In the genomic region with DNA sequence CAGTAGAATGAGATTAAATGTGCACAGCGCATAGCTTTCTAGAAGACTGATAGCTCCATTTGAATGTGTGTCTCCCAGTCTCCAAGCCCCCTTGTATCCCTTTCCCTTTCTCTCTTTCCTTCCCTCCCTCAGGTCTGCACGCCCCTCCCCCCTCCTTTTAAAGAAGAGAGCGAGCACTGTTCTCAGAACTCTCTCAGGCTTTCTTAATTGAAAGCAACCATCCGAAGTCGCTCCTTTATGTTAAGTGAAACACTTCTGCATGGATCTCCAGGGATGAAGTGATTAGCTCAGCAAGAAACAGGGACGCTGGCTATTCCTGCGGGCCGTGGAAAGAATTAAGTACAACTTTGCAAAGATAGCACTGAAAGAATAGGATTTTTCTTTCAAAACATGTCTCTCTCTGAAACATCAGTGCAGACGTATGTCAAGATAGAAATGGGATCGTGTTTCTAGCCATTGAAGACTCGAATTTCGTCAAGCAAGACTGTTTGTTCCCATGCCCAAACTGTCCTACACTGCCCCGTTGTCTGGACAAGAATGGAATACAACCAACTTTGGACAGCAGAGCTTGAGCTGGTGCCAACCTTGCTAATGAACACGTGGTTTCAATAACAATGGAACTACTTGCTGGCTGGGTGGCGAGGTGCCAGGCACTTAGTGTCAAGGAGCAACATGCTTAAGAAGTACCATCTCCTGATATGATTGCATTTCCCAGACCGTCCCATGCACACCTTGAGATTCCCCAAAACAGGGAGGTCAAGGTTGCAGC, we compare ENCODE assay signal across 9 mouse cellular contexts.
DNase-seq lines count a peak whose midpoint lies in the region; ATAC-seq and TF ChIP-seq lines count a peak whose summit lies in the region.
"Had no signal": no experiment of that assay in that cellular context is flagged by ENCODE, and none has a peak within 500 bp of the region (broad histone marks: within the 10 kb centered on the region; RNA-seq: fewer than 3 reads in every experiment).

No protein-coding gene starts in this region.

- peak overlapping the region; percentile 53 for H3K27ac ChIP-seq in forebrain, embryonic 16.5 days (ENCODE audit: low read length)
- no peak overlapping the region for H3K27ac ChIP-seq in lung, embryonic 14.5 days (ENCODE audit: low read depth)
- H3K27ac ChIP-seq: macrophage had no signal

- H3K9ac ChIP-seq in forebrain, embryonic 16.5 days (replicated peaks; ENCODE audit: low read depth, low read length) = no peak overlapping the region
- H3K9ac ChIP-seq in lung, embryonic 14.5 days = no peak overlapping the region

- 5% methylated on average over 16 of the region's 16 CpGs for WGBS in forebrain, embryonic 16.5 days
- WGBS in lung, embryonic 14.5 days = 55% methylated on average over 16 of the region's 16 CpGs

- no peaks in the 10 kb centered on the region for H3K9me3 ChIP-seq in forebrain, embryonic 16.5 days (ENCODE audit: control insufficient read depth, low read length)
- no peaks in the 10 kb centered on the region for H3K9me3 ChIP-seq in lung, embryonic 14.5 days (ENCODE audit: low read depth, low read length)

- H3K4me2 ChIP-seq in forebrain, embryonic 16.5 days (ENCODE audit: low read length) = peak overlapping the region; percentile 44
- no peak overlapping the region for H3K4me2 ChIP-seq in lung, embryonic 14.5 days

- no peaks in the 10 kb centered on the region; the same call in 1 of the 2 replicates for H3K36me3 ChIP-seq in forebrain, embryonic 16.5 days (ENCODE audit: control insufficient read depth, insufficient read depth)
- no peaks in the 10 kb centered on the region for H3K36me3 ChIP-seq in lung, embryonic 14.5 days (ENCODE audit: insufficient read depth)

- H3K4me1 ChIP-seq in forebrain, embryonic 16.5 days (replicated peaks; ENCODE audit: control insufficient read depth, insufficient read depth, low read length) = peaks cover 14% of the 10 kb centered on the region
- H3K4me1 ChIP-seq in lung, embryonic 14.5 days (ENCODE audit: insufficient read depth) = no peaks in the 10 kb centered on the region

- H3K27me3 ChIP-seq in forebrain, embryonic 16.5 days (replicated peaks; ENCODE audit: control insufficient read depth, insufficient read depth, low read length) = no peaks in the 10 kb centered on the region
- H3K27me3 ChIP-seq in lung, embryonic 14.5 days (ENCODE audit: insufficient read depth, low read length) = no peaks in the 10 kb centered on the region

- peak; percentile 3 for DNase-seq in 3T3-L1 (ENCODE audit: low read depth, low spot score)
- DNase-seq in cerebellum, adult 18-20 months = peak; percentile 7 to 11
- peak; percentile 74 for DNase-seq in layer of hippocampus, adult 11-12 months (ENCODE audit: low spot score)
- DNase-seq in lung, embryonic 14.5 days = peak; percentile 21
- peak; percentile 12 to 23 for DNase-seq in right cerebral cortex, adult 2 months (ENCODE audit: low spot score in 2 of 2)
- no peak for DNase-seq in spleen, postnatal 4 days (ENCODE audit: low spot score in 2 of 2)

- no peak overlapping the region for H3K4me3 ChIP-seq in forebrain, embryonic 16.5 days (replicated peaks; ENCODE audit: low read length)
- H3K4me3 ChIP-seq in lung, embryonic 14.5 days (ENCODE audit: low read depth, low read length) = no peak overlapping the region

- peak; percentile 83 for ATAC-seq in forebrain, embryonic 16.5 days
- ATAC-seq in lung, embryonic 14.5 days (ENCODE audit: insufficient read depth) = no peak
- ATAC-seq in megakaryocyte-erythroid progenitor cell, adult 5-6 weeks (replicated peaks; ENCODE audit: low FRiP score, low TSS enrichment, poor library complexity, severe bottlenecking) = no peak

- TF ChIP-seq CTCF in lung, embryonic 14.5 days (IDR thresholded peaks at IDR 0.05; ENCODE audit: low read depth) = no peak

Comparison
In these comparisons a context has a peak if more than half of its experiments do, and no peak if none do; other contexts are left out.
1. DNase-seq: peak in 3T3-L1 (single experiment), cerebellum, adult 18-20 months (2 of 2), layer of hippocampus, adult 11-12 months (single experiment), lung, embryonic 14.5 days (single experiment) and right cerebral cortex, adult 2 months (2 of 2); none in spleen, postnatal 4 days (0 of 2).